Mouse (Mus musculus) adrenal gland, postnatal 14 days (tissue): ENCODE data around the gene Btbd2. TPM values are rescaled to one million over a fixed set of nuclear protein-coding genes. Genes with fewer than 3 reads are reported as not detected.
"Not testable (repeated sequence)": the region's sequence is repeated elsewhere in the genome, so short reads cannot be mapped to it uniquely, and the experiment has no call there.

Experiments
- DNase-seq: peaks from one replicate; pipeline ENCODE4 v3.0.0; 2021; ENCODE audit warnings: mixed read lengths
- microRNA-seq, 2 experiments: library from miRNA; unstranded; fragments of <30 nt; microRNA quantifications; one replicate each; pipeline ENCODE4 v1.2.0; 2021
- total RNA-seq: library from RNA; stranded (reverse); gene quantifications from 2 replicates; pipeline ENCODE4 v1.2.3, GENCODE M21; 2021

The Btbd2 gene
- total RNA-seq, 1 experiment from 2014 or later, result 53.5 TPM

- DNase-seq, result no peak
Measured at GRCm38 (mm10) chr10:80606737-80607350, 50.0 kb downstream of the Btbd2 start.

GRCm38 (mm10) chr10:80606306-80606705 lies 50.6 kb downstream of the Btbd2 start:
- DNase-seq, result no peak

DNA sequence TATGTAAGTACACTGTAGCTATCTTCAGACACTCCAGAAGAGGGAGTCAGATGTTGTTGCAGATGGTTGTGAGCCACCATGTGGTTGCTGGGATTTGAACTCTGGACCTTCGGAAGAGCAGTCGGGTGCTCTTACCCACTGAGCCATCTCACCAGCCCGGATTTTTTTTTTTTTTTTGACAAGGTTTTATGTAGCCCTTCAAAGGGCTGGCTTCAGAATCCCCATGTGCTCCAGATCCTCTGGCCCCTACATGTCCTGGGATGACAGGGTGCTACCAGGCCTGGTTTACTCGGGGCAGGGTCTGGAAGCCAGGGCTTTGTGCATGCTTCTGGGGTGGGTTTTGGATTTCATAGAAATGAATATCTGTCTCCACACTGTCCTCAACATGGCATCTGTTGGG lies 51.1 kb downstream of the Btbd2 start, which contains the start of gene Gm49322:
TSS of gene Gm49322 (plus strand) at position 301 of the 400 bp plus-strand sequence.
- not testable (repeated sequence) for DNase-seq

DNA sequence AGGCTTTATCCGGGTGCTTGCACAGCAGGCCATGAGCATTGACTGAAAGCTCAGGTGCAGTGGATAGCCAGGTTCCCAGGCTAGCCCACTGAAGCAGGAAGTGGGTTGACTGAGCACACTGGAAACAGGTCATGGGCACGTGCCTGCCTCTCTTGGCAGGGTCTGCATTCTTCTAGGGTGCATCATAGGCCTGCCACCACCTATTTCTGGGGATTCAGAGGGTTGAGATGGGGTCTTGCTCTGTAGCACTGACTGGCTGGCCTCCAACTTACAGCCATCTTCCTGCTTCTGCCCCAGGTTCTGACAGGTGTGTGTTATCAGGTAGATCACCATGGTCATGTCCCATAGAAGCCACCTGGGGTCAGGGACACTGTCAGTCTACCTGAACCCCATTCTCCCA lies 51.9 kb downstream of the Btbd2 start:
- no peak for DNase-seq

GRCm38 (mm10) chr10:80604001-80604509 lies 52.8 kb downstream of the Btbd2 start:
- peak; percentile 42 for DNase-seq

DNA sequence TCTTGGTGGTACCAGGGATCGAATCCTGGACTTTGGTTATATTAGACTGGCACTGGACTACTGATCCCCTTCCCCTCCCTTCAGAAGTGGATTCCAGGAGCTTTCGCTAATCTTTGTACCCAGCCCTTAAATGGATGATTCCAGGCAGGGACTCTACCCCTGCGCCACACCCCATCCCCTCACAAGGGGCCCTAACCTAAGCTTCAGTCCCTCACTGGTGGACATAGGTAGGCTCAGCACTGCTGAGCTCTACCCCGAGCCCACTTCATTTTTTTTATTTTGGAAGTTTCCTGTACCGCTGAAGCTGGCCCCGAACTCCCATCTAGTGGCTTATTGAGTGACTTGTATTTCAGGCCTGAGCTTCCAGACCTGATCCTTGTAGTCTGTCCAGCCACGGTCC lies 53.5 kb downstream of the Btbd2 start:
- no peak for DNase-seq

- peak; percentile 96 for DNase-seq
Measured at GRCm38 (mm10) chr10:80602698-80603325, 54.1 kb downstream of the Btbd2 start, which contains the start of the genes Scamp4 and Adat3. Gene Scamp4 (plus strand): TSS chr10:80602872. Gene Adat3 (plus strand): TSS chr10:80602880.

- peak; percentile 46 for DNase-seq
Measured at GRCm38 (mm10) chr10:80596318-80596717, 60.6 kb downstream of the Btbd2 start.

Small RNAs within 50 kb of the gene (microRNA-seq; reads per million reads assigned to microRNA genes)
- gene Mir6912, result 0.76 to 2.1 reads per million in 2 experiments

Other genes starting within 250 kb of the Btbd2 start
- 54.4 and 61.8 TPM in 2 replicates for gene Tcf3, start 223.4 kb downstream of the Btbd2 start, total RNA-seq
- gene Onecut3, start 162.2 kb downstream of the Btbd2 start, total RNA-seq, result not detected in 2 replicates
- 0.19 TPM in 2 replicates for gene Atp8b3, start 117.9 kb downstream of the Btbd2 start, total RNA-seq
- 40.9 and 46.4 TPM in 2 replicates for gene Rexo1, start 95.5 kb downstream of the Btbd2 start, total RNA-seq
- 10.1 and 11.6 TPM in 2 replicates for gene Klf16, start 79.8 kb downstream of the Btbd2 start, total RNA-seq
- 97.7 and 98.7 TPM in 2 replicates for gene Abhd17a, start 66.7 kb downstream of the Btbd2 start, total RNA-seq
- 44.2 and 50.5 TPM in 2 replicates for gene Scamp4, start 54.2 kb downstream of the Btbd2 start, total RNA-seq
- gene Adat3, start 54.2 kb downstream of the Btbd2 start, total RNA-seq, result 3.1 and 4.9 TPM in 2 replicates
- gene Gm49322, start 51.0 kb downstream of the Btbd2 start, total RNA-seq, result 1.6 and 2.5 TPM in 2 replicates
- gene Csnk1g2, start 34.2 kb downstream of the Btbd2 start, total RNA-seq, result 105 and 108 TPM in 2 replicates
- gene Mknk2, start 21.0 kb upstream of the Btbd2 start, total RNA-seq, result 224 and 226 TPM in 2 replicates
- gene Mob3a, start 44.9 kb upstream of the Btbd2 start, total RNA-seq, result 12.8 and 24.1 TPM in 2 replicates
- gene Izumo4, start 45.1 kb upstream of the Btbd2 start, total RNA-seq, result 12.1 and 12.6 TPM in 2 replicates
- gene Ap3d1, start 85.2 kb upstream of the Btbd2 start, total RNA-seq, result 80.3 and 85.6 TPM in 2 replicates
- gene Dot1l, start 98.1 kb upstream of the Btbd2 start, total RNA-seq, result 82.3 and 90.7 TPM in 2 replicates
- gene Sf3a2, start 141.1 kb upstream of the Btbd2 start, total RNA-seq, result 47.6 and 52.2 TPM in 2 replicates
- 59.5 and 71.1 TPM in 2 replicates for gene Plekhj1, start 141.6 kb upstream of the Btbd2 start, total RNA-seq
- gene Amh, start 148.2 kb upstream of the Btbd2 start, total RNA-seq, result 0.74 and 0.94 TPM in 2 replicates
- 2.8 and 3.1 TPM in 2 replicates for gene Jsrp1, start 156.4 kb upstream of the Btbd2 start, total RNA-seq
- 734 and 741 TPM in 2 replicates for gene Oaz1, start 169.6 kb upstream of the Btbd2 start, total RNA-seq
- 1.0 and 1.2 TPM in 2 replicates for gene Lingo3, start 187.0 kb upstream of the Btbd2 start, total RNA-seq
- gene Lsm7, start 198.1 kb upstream of the Btbd2 start, total RNA-seq, result 35.1 and 43.3 TPM in 2 replicates
- gene Sppl2b, start 198.2 kb upstream of the Btbd2 start, total RNA-seq, result 30.5 and 33.0 TPM in 2 replicates
- 0.11 TPM in 1 of 2 replicates, not detected in the other for gene Tmprss9, start 214.8 kb upstream of the Btbd2 start, total RNA-seq
- 252 and 257 TPM in 2 replicates for gene Timm13, start 243.9 kb upstream of the Btbd2 start, total RNA-seq